Mouse (Mus musculus) kidney, postnatal 0 days (tissue): ENCODE data around the gene Ppard. TPM values are rescaled to one million over a fixed set of nuclear protein-coding genes. Genes with fewer than 3 reads are reported as not detected.

Experiments
- ATAC-seq: fragments of 200-750 bp; cut with Nextera tagmentation; replicated peaks from 2 replicates; pipeline ENCODE4 v1.8.0; 2017; ENCODE audit warnings: low read depth, moderate number of reproducible peaks, moderate TSS enrichment, moderate library complexity; ENCODE audit not compliant: low FRiP score
- DNase-seq: peaks from one replicate; pipeline ENCODE4 v3.0.0-alpha.2; 2016; ENCODE audit warnings: low spot score
- H3K27ac ChIP-seq: fragments of 300-500 bp; sonication (generic); 2 replicates; pipeline ENCODE4 v1.5.1; 2014; ENCODE audit warnings: mild to moderate bottlenecking
- H3K27me3 ChIP-seq: fragments of 300-500 bp; sonication (generic); 2 replicates; pipeline ENCODE4 v1.6.1; 2014; ENCODE audit warnings: low read length, mixed read lengths; ENCODE audit not compliant: insufficient read depth
- H3K36me3 ChIP-seq: fragments of 300-500 bp; sonication (generic); 2 replicates; pipeline ENCODE4 v1.6.1; 2014; ENCODE audit warnings: low read length, mixed read lengths; ENCODE audit not compliant: insufficient read depth
- H3K4me1 ChIP-seq: fragments of 300-500 bp; sonication (generic); replicated peaks from 2 replicates; pipeline ENCODE4 v1.6.1; 2014; ENCODE audit warnings: antibody characterized with exemption, low read length, mixed read lengths; ENCODE audit not compliant: insufficient read depth
- H3K4me2 ChIP-seq: fragments of 300-500 bp; sonication (generic); 2 replicates; pipeline ENCODE4 v1.6.1; 2014; ENCODE audit warnings: mild to moderate bottlenecking, low read length, moderate library complexity, mixed read lengths
- H3K4me3 ChIP-seq: fragments of 300-500 bp; sonication (generic); replicated peaks from 2 replicates; pipeline ENCODE4 v1.5.1; 2014; ENCODE audit warnings: low read depth, low read length
- H3K9ac ChIP-seq: fragments of 300-500 bp; sonication (generic); 2 replicates; pipeline ENCODE4 v1.6.1; 2014; ENCODE audit warnings: low read depth, low read length
- H3K9me3 ChIP-seq: fragments of 300-500 bp; sonication (generic); replicated peaks from 2 replicates; pipeline ENCODE4 v1.6.1; 2016; ENCODE audit warnings: low read length, inconsistent platforms, mixed read lengths
- CTCF ChIP-seq: IDR thresholded peaks from 2 replicates; pipeline ENCODE4 v1.5.1; 2016; ENCODE audit warnings: antibody characterized with exemption, low read depth, mild to moderate bottlenecking, moderate library complexity
- WGBS: fragments of 180-500 bp; shearing (Covaris S2); extraction: QIAGEN DNeasy Blood & Tissue Kit; methylation state at CpG from one replicate; pipeline ENCODE4 v1.1.7; 2014; 5-methylcytosine and 5-hydroxymethylcytosine counted together
- polyA plus RNA-seq: library from polyadenylated mRNA; unstranded; fragments of >200 nt; fragmentation: Nextera tagmentation; extraction: Ambion mirVana; gene quantifications from 2 replicates; pipeline ENCODE4 v1.2.1, GENCODE M21; 2015

Ppard gene
- polyA plus RNA-seq, 1 experiment from 2014 or later, result 2.0 TPM

DNA sequence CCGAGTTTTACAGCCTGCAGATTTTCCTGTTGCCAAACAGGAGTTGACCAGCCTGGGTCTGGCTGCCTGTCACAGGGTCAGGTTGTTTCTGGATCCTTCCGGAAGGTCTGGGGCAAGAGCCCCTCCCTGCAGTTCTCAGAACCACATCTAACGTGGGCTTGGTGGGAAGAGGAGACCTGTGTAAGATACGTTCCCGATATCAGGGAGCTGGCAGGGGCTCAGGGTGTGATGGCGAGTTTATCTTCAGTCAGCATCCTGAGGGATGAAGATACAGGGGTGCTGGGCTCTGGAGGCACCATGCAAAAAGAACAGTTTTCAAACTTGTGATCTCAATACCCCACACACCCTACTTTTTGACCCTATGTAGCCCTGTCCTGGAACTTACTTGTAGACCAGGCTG is 5.4 kb downstream of the Ppard start:
- TF ChIP-seq CTCF, result no peak
- Histone ChIP-seq H3K4me1 (no peaks in the 10 kb centered on the region), H3K4me3 (no peak overlapping the region), H3K27ac (no peak overlapping the region), H3K9ac (no peak overlapping the region), H3K4me2 (no peak overlapping the region), H3K27me3 (no peaks in the 10 kb centered on the region), H3K36me3 (peaks cover 7% of the 10 kb centered on the region; the same call in 1 of the 2 replicates), H3K9me3 (no peaks in the 10 kb centered on the region)
- no peak for ATAC-seq
- WGBS, result 77% methylated on average over 6 of the region's 6 CpGs
- no peak for DNase-seq

DNA sequence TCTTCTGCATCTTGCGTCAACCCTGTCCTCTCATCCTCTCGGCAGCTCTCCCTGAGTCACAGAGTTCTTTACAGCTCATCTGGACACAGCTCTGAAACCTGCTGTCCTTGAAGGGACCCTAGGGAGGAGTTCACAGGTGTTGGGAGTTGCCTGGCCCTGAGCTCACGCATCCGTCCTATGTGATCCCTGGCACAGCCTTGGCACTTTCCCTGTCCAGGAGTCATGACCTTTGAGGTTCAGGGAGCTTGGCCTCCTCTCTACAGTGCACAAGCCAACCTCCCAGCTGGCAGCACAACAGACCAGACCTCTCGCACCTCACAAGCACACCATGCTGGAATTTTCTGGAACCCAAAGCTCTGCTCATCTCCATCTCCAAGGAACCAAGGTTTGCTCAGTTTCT is 8.3 kb downstream of the Ppard start:
- ATAC-seq, result no peak
- 90% methylated on average over 5 of the region's 5 CpGs for WGBS

GRCm38 (mm10) chr17:28242296-28242695 is 9.8 kb downstream of the Ppard start:
- no peak for TF ChIP-seq CTCF
- ATAC-seq (no peak), DNase-seq (no peak)
- no peak overlapping the region for H3K9ac ChIP-seq
- WGBS, result 74% methylated on average over 6 of the region's 6 CpGs
- H3K4me3 ChIP-seq, result no peak overlapping the region
- no peaks in the 10 kb centered on the region for H3K27me3 ChIP-seq
- peaks cover 10% of the 10 kb centered on the region; the same call in 1 of the 2 replicates for H3K36me3 ChIP-seq
- no peak overlapping the region for H3K4me2 ChIP-seq
- no peaks in the 10 kb centered on the region for H3K9me3 ChIP-seq
- no peak overlapping the region for H3K27ac ChIP-seq
- peaks cover 5% of the 10 kb centered on the region; the same call in 1 of the 2 replicates for H3K4me1 ChIP-seq

More for the DNA sequence above, 8.3 kb downstream of the Ppard start:
- Histone ChIP-seq H3K27me3 (no peaks in the 10 kb centered on the region), H3K9me3 (no peaks in the 10 kb centered on the region), H3K4me2 (no peak overlapping the region), H3K36me3 (peaks cover 12% of the 10 kb centered on the region; the same call in 1 of the 2 replicates), H3K4me1 (0 out of 2 replicates have a peak, but pooled peaks cover 3% of the 10 kb centered on the region), H3K9ac (no peak overlapping the region), H3K4me3 (no peak overlapping the region), H3K27ac (no peak overlapping the region)
- TF ChIP-seq CTCF, result no peak
- DNase-seq, result no peak

GRCm38 (mm10) chr17:28244214-28244613 is 11.7 kb downstream of the Ppard start:
- H3K27me3 ChIP-seq, result no peaks in the 10 kb centered on the region
- 75% methylated on average over 6 of the region's 6 CpGs for WGBS
- H3K36me3 ChIP-seq, result 0 out of 2 replicates have a peak, but pooled peaks cover 5% of the 10 kb centered on the region
- no peak overlapping the region for H3K27ac ChIP-seq
- ATAC-seq, result no peak
- no peaks in the 10 kb centered on the region for H3K9me3 ChIP-seq
- no peak for DNase-seq
- no peak overlapping the region for H3K9ac ChIP-seq
- no peak overlapping the region for H3K4me2 ChIP-seq
- no peak overlapping the region for H3K4me3 ChIP-seq
- TF ChIP-seq CTCF, result no peak
- H3K4me1 ChIP-seq, result peaks cover 10% of the 10 kb centered on the region

DNA sequence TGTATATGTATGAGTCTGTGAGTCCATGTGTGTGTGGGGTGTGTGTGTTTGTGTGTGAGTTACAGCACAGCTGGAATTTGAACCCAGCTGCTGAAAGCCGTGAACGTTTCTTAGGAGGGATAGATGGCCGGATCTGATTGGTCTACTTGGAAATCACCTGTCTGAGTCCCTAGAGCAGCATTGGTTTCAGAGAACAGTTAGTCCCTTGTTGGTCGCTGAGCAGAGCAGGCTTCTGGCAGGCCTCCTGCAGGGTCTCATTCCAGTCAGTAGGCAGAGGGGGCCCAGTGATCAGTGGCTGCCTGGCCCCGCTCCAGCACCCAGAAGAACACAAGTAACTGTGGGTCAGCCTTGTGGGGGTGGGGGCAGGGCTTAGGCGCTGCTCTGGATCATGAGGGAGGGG is 12.2 kb downstream of the Ppard start:
- DNase-seq (no peak), ATAC-seq (0 out of 2 replicates have a peak, but pooled peaks have one; percentile 17)
- H3K4me2 ChIP-seq, result no peak overlapping the region
- H3K4me1 ChIP-seq, result peaks cover 10% of the 10 kb centered on the region
- no peak overlapping the region for H3K4me3 ChIP-seq
- 38% methylated on average over 6 of the region's 6 CpGs for WGBS
- TF ChIP-seq CTCF, result no peak
- H3K36me3 ChIP-seq, result 0 out of 2 replicates have a peak, but pooled peaks cover 5% of the 10 kb centered on the region
- no peak overlapping the region for H3K9ac ChIP-seq
- H3K27me3 ChIP-seq, result no peaks in the 10 kb centered on the region
- no peaks in the 10 kb centered on the region for H3K9me3 ChIP-seq
- no peak overlapping the region for H3K27ac ChIP-seq

DNA sequence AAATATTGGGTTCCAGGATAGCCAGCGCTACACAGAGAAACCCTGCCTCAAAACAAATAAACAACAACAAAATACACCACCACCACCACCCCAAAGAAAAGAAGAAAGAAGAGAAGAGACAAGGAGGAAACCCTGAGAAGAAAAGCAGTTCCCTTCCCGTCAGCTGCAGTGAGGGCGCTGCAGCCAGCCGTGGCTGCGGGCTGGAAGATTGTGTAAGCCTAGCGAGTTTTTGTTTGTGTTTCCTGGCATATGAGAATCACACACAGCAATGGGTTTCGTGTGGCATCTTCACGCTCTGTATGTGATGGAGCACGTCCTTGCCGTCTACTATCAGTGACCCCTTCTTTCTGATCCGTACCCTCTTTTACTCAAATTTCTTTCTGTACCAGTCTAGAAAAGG is 14.1 kb downstream of the Ppard start:
- ATAC-seq, result no peak
- Histone ChIP-seq H3K4me1 (peaks cover 10% of the 10 kb centered on the region), H3K4me2 (no peak overlapping the region), H3K9ac (0 out of 2 replicates have a peak overlapping the region, but pooled peaks have one; percentile 8), H3K4me3 (no peak overlapping the region), H3K27me3 (no peaks in the 10 kb centered on the region), H3K27ac (peak overlapping the region; percentile 15; the same call in 1 of the 2 replicates), H3K9me3 (no peaks in the 10 kb centered on the region), H3K36me3 (0 out of 2 replicates have a peak, but pooled peaks cover 5% of the 10 kb centered on the region)
- TF ChIP-seq CTCF, result no peak
- no peak for DNase-seq
- WGBS, result 54% methylated on average over 11 of the region's 11 CpGs
